Mouse (Mus musculus): Measurements from ENCODE around the gene Zfp980. TPM values are rescaled to one million over a fixed set of nuclear protein-coding genes. Genes with fewer than 3 reads are reported as not detected.
"Not testable (repeated sequence)": the region's sequence is repeated elsewhere in the genome, so short reads cannot be mapped to it uniquely, and the experiment has no call there.

Zfp980 gene
- polyA plus RNA-seq (2015; fragmentation: Nextera tagmentation; extraction: Ambion mirVana), result not detected in 2 replicates

DNA sequence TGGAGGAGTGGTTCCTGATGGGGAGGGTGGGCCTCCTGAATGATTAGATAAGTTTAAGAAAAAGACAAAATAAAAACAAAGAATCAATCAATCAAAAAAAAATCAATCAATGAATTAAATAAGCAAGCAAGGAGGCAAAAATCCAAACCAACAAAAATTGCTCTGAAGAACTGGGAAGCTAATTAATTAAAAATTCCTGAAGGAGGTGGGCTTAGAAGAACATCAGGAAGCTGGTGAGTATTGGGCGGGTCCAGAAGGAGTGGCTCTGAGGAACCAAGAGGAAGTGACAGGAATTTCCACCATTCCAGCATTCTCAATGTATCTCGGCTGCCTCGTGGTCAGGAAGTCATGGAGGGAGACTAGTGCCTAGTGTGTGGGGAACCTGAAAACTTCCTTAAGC, at the start of gene Zfp980:
Zfp980 (plus strand) TSS at position 301 of the 400 bp plus-strand sequence.
- not testable (repeated sequence) for H3K9ac ChIP-seq (replicated peaks); H3K4me3 ChIP-seq (ENCODE audit: low read depth, low read length); H3K4me1 ChIP-seq (ENCODE audit: insufficient read depth); H3K36me3 ChIP-seq (replicated peaks; ENCODE audit: insufficient read depth, low read length); DNase-seq; H3K9me3 ChIP-seq (ENCODE audit: low read length); H3K4me2 ChIP-seq (ENCODE audit: low read depth, low read length); ATAC-seq; H3K27ac ChIP-seq (ENCODE audit: low read depth); H3K27me3 ChIP-seq (ENCODE audit: insufficient read depth, low read length)
- 62% methylated on average over 3 of the region's 3 CpGs for WGBS (ENCODE audit: insufficient replicate concordance)

DNA sequence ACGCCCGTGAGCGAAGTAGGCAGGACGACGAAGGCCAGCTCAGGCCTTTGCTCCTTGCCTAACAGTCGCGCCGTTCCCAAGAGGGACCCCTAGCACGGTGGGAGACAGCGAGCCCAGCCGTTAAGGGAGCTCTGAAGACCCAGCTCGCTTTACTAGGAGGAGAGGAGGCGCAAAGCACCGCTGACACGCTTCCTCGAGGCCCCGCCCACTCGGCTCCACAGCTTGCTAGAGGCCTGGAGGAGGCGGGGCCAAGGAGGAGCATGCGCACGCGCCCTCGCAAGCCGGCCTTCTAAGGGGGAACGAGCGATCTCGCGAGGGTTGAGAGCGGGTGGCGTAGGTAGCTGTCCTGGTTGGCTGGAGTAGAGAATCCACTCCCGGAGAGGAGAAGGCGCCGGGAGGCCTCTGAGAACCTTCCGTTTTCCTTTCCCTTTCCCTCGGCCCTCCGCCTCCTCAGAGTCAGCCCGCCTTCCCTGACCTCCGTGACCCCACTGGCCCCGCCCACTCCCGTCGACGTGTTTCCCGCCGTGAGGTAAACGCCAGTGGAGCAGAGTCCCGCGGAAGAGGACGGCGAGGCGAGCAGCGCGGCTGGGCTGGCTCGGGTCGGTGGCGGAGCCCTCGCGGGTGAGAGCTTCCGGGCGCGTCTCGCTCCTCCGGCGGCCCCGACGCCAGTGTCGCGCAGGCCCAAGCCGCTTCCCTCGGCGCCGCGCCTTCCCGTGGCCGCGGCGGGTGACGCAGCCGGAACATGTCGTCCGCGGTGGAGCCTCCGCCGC, 29.9 kb upstream of the Zfp980 start:
- H3K36me3 ChIP-seq (replicated peaks; ENCODE audit: insufficient read depth, low read length); H3K27me3 ChIP-seq (ENCODE audit: insufficient read depth, low read length); ATAC-seq; H3K27ac ChIP-seq (ENCODE audit: low read depth); H3K9ac ChIP-seq (replicated peaks); H3K9me3 ChIP-seq (ENCODE audit: low read length); H3K4me3 ChIP-seq (ENCODE audit: low read depth, low read length); H3K4me1 ChIP-seq (ENCODE audit: insufficient read depth); H3K4me2 ChIP-seq (ENCODE audit: low read depth, low read length): not testable (repeated sequence)
- DNase-seq, result peak; percentile 13
- 27% methylated on average over 56 of the region's 83 CpGs for WGBS (ENCODE audit: insufficient replicate concordance)

DNA sequence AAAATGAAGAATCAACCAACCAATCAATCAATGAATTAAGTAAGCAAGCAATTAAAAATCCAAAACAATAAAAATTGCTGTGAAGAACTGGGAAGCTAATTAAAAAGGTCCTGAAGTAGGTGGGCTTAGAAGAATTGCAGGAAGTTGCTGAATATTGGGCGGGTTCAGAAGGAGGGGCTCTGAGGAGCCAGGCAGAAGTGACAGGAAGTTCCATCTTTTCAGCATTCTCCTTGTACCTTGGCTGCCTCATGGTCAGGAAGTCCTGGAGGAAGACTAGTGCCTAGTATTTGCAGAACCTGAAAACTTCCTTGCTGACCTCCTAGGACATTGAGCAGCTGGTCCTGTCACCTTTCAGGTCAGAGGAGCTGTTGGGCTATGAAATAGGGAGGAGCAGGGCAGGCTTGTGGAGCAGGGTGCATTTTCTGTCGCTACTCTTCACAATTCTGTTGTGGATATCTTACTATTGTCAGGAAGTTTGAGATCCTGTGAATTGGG, 3.8 kb downstream of the Zfp980 start:
- H3K9ac ChIP-seq (replicated peaks); H3K9me3 ChIP-seq (ENCODE audit: low read length); DNase-seq; ATAC-seq; H3K27ac ChIP-seq (ENCODE audit: low read depth); H3K4me3 ChIP-seq (ENCODE audit: low read depth, low read length); H3K36me3 ChIP-seq (replicated peaks; ENCODE audit: insufficient read depth, low read length); H3K4me1 ChIP-seq (ENCODE audit: insufficient read depth); H3K4me2 ChIP-seq (ENCODE audit: low read depth, low read length); H3K27me3 ChIP-seq (ENCODE audit: insufficient read depth, low read length): not testable (repeated sequence)
- WGBS (ENCODE audit: insufficient replicate concordance), result 52% methylated on average over 2 of the region's 2 CpGs

- not testable (repeated sequence) for ATAC-seq
- 67% methylated on average over 3 of the region's 3 CpGs for WGBS (ENCODE audit: insufficient replicate concordance)
Observed at GRCm38 (mm10) chr4:145680217-145680616, 9.7 kb downstream of the Zfp980 start.

GRCm38 (mm10) chr4:145680672-145681387, 10.3 kb downstream of the Zfp980 start:
- not testable (repeated sequence) for H3K9ac ChIP-seq (replicated peaks); H3K9me3 ChIP-seq (ENCODE audit: low read length); DNase-seq; H3K27ac ChIP-seq (ENCODE audit: low read depth); ATAC-seq; H3K4me2 ChIP-seq (ENCODE audit: low read depth, low read length); H3K4me1 ChIP-seq (ENCODE audit: insufficient read depth); H3K4me3 ChIP-seq (ENCODE audit: low read depth, low read length); H3K27me3 ChIP-seq (ENCODE audit: insufficient read depth, low read length); H3K36me3 ChIP-seq (replicated peaks; ENCODE audit: insufficient read depth, low read length)
- 24% methylated on average over 1 of the region's 1 CpGs for WGBS (ENCODE audit: insufficient replicate concordance)

More at GRCm38 (mm10) chr4:145680217-145680616, 9.7 kb downstream of the Zfp980 start:
- not testable (repeated sequence) for H3K27ac ChIP-seq (ENCODE audit: low read depth); DNase-seq; H3K4me3 ChIP-seq (ENCODE audit: low read depth, low read length); H3K36me3 ChIP-seq (replicated peaks; ENCODE audit: insufficient read depth, low read length); H3K4me1 ChIP-seq (ENCODE audit: insufficient read depth); H3K27me3 ChIP-seq (ENCODE audit: insufficient read depth, low read length); H3K9ac ChIP-seq (replicated peaks); H3K4me2 ChIP-seq (ENCODE audit: low read depth, low read length); H3K9me3 ChIP-seq (ENCODE audit: low read length)

DNA sequence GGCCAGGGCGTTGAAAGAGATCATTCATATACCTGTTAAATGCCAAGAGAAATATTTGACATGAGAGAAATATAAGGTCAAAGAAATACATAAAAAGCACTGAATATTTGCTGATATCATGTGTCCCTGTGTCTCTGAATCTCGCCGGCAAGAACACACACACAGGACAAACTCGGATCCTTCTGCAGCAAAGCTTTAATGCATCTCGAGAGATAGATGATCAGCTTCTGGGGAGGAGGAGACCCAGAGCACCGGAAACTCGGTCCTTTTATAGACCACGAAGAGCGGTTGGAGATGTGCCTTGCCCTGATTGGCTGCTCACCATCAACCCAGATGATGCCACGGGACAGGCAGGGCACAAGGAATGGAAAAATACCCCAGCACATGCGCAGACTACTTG, 11.5 kb downstream of the Zfp980 start:
- H3K9me3 ChIP-seq (ENCODE audit: low read length); DNase-seq; H3K27me3 ChIP-seq (ENCODE audit: insufficient read depth, low read length); H3K4me2 ChIP-seq (ENCODE audit: low read depth, low read length); H3K9ac ChIP-seq (replicated peaks); H3K4me3 ChIP-seq (ENCODE audit: low read depth, low read length); ATAC-seq; H3K4me1 ChIP-seq (ENCODE audit: insufficient read depth); H3K36me3 ChIP-seq (replicated peaks; ENCODE audit: insufficient read depth, low read length); H3K27ac ChIP-seq (ENCODE audit: low read depth): not testable (repeated sequence)
- 73% methylated on average over 7 of the region's 11 CpGs for WGBS (ENCODE audit: insufficient replicate concordance)

- not testable (repeated sequence) for ATAC-seq; H3K4me2 ChIP-seq (ENCODE audit: low read depth, low read length); H3K27ac ChIP-seq (ENCODE audit: low read depth); H3K9me3 ChIP-seq (ENCODE audit: low read length); H3K9ac ChIP-seq (replicated peaks); H3K27me3 ChIP-seq (ENCODE audit: insufficient read depth, low read length); H3K36me3 ChIP-seq (replicated peaks; ENCODE audit: insufficient read depth, low read length); H3K4me3 ChIP-seq (ENCODE audit: low read depth, low read length); H3K4me1 ChIP-seq (ENCODE audit: insufficient read depth)
- 80% methylated on average over 3 of the region's 3 CpGs for WGBS (ENCODE audit: insufficient replicate concordance)
- peak; percentile 9 for DNase-seq
Observed at GRCm38 (mm10) chr4:145683024-145683766, 12.7 kb downstream of the Zfp980 start.

DNA sequence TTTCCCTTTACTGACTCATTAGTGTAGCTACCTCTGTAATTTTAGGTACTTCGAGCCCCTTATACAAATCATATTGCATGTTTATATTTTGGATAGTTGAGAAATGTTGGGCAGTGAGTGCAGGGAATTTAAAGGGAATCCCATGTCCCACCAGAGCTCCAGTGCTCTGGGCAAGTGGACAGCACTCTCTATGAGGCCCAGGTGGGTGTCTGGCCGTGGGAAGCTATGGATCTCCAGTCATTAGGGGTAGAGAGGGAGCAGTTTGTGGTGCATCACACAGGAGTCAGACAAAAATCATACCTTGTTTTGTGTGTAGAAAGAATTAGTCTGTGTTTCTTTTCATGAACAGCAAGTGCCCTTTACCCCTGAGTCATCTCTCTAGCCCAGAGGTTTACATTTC, 15.6 kb downstream of the Zfp980 start:
- not testable (repeated sequence) for H3K4me3 ChIP-seq (ENCODE audit: low read depth, low read length); H3K9me3 ChIP-seq (ENCODE audit: low read length); H3K27me3 ChIP-seq (ENCODE audit: insufficient read depth, low read length); H3K4me2 ChIP-seq (ENCODE audit: low read depth, low read length); DNase-seq; H3K36me3 ChIP-seq (replicated peaks; ENCODE audit: insufficient read depth, low read length); H3K27ac ChIP-seq (ENCODE audit: low read depth); H3K9ac ChIP-seq (replicated peaks); H3K4me1 ChIP-seq (ENCODE audit: insufficient read depth); ATAC-seq
- 30% methylated on average over 1 of the region's 2 CpGs for WGBS (ENCODE audit: insufficient replicate concordance)

DNA sequence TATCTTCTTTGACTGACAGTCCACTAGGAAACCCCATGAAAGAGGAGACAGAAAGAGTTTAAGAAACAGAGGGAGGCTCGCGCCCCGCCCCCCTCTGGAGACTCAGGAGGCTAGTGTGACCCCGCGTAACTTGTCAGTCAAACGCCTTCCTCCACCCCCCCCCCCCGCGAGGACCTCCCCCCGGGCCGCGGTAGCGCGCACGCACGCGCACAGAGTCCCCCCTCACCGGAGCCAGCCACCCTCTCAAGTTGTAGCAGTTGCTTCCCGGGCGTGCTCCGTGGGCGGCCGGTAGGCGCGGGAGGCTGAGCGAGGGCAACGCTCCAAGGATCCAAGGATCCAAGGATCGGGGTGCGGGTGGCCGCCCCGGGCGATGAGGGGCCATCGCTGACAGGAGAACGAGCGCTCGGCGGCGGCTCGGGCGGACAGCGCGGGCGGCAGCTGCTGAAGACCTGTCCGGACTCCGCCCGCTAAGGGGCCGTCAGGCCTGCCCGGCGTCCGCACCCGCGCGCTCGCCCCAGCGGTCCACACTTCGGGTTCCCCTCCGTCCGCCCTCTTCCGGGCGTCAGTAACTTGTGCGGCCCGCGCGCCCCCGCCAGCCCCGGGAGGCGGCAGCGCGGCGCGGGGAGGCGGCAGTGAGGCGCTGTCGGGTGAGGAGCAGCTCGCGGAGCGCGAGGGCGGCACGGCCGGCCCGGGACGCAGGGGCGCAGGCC, 74.6 kb downstream of the Zfp980 start:
- DNase-seq (peak; percentile 47), ATAC-seq (peak; percentile 94)
- Histone ChIP-seq H3K4me2 (ENCODE audit: low read depth, low read length) (peak overlapping the region; percentile 45; the same call in 1 of the 2 replicates), H3K4me3 (ENCODE audit: low read depth, low read length) (peak overlapping the region; percentile 30)
- not testable (repeated sequence) for H3K27me3 ChIP-seq (ENCODE audit: insufficient read depth, low read length); H3K9me3 ChIP-seq (ENCODE audit: low read length); H3K36me3 ChIP-seq (replicated peaks; ENCODE audit: insufficient read depth, low read length); H3K9ac ChIP-seq (replicated peaks); H3K4me1 ChIP-seq (ENCODE audit: insufficient read depth); H3K27ac ChIP-seq (ENCODE audit: low read depth)
- WGBS (ENCODE audit: insufficient replicate concordance), result 4% methylated on average over 28 of the region's 83 CpGs

All from liver, postnatal 0 days (tissue).